Mouse (Mus musculus): ENCODE results near the gene Arid5a.

DNA sequence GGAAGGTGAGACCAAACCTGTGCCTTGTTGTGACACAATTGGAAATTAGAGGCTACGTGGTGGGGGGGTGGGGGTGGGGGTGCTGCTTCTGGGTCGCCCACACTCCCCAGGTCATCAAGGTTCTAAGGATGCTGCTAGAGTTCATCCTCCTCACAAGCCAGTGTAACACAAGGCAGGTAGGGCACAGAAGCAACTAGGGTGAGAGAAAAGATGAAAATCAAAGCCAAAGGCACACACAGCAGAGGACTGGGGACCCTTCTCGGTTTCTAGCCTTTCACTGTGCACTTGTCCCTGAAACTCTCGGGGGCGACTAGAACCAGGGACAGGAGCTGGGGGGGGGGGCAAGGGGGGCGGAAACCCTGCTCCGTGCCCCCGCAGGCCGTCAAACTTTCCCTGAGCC is 4.6 kb upstream of the Arid5a start:
- TF ChIP-seq CTCF (IDR thresholded peaks at IDR 0.05; ENCODE audit: low read depth) = no peak
- TF ChIP-seq EP300 (optimal IDR thresholded peaks at IDR 0.05) = no peak
